Mouse (Mus musculus) spleen, postnatal 4 days (tissue): Measurements from ENCODE around the gene Aloxe3.

Source experiments
- DNase-seq, 2 experiments: peaks; one replicate each; pipeline ENCODE4 v3.0.0; 2022; ENCODE audit warnings: low spot score in 2 of 2

Aloxe3 gene

DNA sequence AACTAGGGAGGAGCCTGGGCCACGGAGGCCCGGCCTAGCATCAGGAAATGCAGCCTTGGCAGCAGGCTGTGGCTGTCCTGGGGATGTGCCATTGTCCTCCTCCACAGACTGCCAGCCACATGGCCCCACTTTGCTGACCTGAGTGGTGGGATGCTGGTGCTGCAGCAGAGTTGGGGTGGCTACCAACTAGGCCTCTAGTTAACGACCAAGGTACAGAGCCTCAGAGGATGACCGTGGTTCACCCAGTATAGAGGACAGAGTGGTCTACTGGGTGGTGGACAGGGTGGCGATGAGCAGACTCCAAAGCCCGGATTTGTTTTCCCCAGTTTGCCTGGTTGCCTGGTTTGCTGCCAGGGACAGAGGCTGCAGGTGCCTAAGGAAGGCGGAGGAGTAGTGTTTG, 49.0 kb downstream of the Aloxe3 start:
- DNase-seq = no peak

DNA sequence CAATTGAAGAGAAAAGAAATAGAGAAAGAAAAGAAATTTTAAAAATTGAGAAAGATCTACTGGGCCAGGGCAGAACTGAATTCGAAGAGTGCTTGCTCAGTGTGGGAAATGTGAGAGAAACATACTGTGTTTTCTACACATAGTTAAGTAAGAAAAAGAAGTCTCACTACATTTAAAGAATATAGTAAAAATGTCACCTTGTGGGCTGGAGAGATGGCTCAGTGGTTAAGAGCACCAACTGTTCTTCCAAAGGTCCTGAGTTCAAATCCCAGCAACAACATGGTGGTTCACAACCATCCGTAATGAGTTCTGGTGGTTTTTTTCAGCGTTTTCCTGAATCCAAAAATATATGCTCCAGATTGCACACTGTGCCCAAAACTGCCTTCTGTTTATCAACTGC, 52.8 kb downstream of the Aloxe3 start:
- no peak for DNase-seq

DNA sequence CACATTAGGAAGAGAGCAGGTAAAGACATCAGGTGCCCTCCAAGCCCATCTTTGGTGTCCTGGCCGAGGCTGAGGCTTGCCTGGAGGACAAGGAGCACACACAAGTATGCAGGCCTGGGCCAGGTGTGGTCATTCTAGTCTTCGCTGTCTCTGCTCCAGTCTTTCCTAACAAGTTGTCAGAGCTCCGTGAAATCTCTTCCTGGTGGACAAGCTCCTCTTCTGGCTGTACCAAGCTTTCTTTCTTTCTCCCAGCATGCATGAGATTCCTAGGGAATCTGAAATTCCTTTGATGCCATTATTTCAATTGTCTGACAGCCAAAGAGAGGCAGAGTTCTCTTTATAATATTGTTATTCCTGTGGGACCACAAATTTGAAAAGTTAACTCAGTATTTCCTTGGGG, 53.8 kb downstream of the Aloxe3 start:
- no peak for DNase-seq

- no peak for DNase-seq
These were observed 54.4 kb downstream of the Aloxe3 start for GRCm38 (mm10) chr11:69180120-69180519.

GRCm38 (mm10) chr11:69185031-69185430, 59.3 kb downstream of the Aloxe3 start:
- DNase-seq = no peak

- no peak for DNase-seq
These were observed 60.2 kb downstream of the Aloxe3 start for GRCm38 (mm10) chr11:69185936-69186335.

DNA sequence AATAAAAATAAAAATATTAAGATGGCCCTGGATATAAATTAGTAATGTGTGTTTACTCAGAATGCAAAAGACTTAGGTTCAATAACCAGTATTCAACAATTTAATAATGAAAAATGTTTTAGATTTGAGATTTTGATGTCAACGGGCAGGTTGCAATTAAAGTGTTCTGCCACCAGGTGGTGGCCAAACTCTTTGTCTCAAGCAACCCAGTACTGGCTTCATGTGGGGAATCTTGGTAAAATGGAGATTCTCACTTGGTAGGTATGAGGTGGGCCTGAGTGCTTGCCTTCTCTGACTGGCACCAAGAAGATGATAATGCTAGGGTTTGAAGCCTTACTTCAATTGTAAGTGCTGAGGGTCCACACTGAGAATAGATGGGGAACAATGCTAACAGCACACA, 67.1 kb downstream of the Aloxe3 start:
- DNase-seq = no peak

- no peak for DNase-seq
These were observed 71.1 kb downstream of the Aloxe3 start for GRCm38 (mm10) chr11:69196766-69197165.

- DNase-seq = no peak
These were observed 71.5 kb downstream of the Aloxe3 start for GRCm38 (mm10) chr11:69197194-69197593.

DNA sequence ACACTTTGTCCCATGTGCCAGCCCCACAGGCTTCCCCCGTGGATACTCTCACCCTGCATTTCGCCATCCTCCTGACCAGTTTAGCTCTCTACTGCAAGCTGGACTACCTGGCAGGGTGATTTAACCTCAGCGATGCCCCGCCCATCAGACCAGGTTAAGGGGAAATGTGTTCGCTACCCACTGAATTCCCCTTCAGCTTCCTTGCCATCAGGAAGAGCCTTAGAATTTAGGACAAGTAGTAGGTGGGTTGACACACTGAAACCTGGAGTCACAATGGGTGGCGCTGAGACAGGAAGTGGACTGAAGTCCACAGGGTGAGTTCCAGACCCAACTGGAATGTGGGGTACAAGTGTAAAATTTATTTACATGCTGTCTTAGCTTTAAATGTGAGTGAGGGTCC, 72.0 kb downstream of the Aloxe3 start, which contains the start of gene Alox8:
Gene Alox8 (minus strand): TSS at position 101 of the 400 bp plus-strand sequence.
- DNase-seq = no peak
